Mouse (Mus musculus): ENCODE results near the gene Arhgef33. TPM values are rescaled to one million over a fixed set of nuclear protein-coding genes. Genes with fewer than 3 reads are reported as not detected.
A peak's percentile ranks its signal among the peaks of the same experiment; 100 is the strongest.
"Not testable (repeated sequence)": the region's sequence is repeated elsewhere in the genome, so short reads cannot be mapped to it uniquely, and the experiment has no call there.

Gene Arhgef33
- polyA plus RNA-seq, 1 experiment from 2014 or later, result 1.1 TPM

DNA sequence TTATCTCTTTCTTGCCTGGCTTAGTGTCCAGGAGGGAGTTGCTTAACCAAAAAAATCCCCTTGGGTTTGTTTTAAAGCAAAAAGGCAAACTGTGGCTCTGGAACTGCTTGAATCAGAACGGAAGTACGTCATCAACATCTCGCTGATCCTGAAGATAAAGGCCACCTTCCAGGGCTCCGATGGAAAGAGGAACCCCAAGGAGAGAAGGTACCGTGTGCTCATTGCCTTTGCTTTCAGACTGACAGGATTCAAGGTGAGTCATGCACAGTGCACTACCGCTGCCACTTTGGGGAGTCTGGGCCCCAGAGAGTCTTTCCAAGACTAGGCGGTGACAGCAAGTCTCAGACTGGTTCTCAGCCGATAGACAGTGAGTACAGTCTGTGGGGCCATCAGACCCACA, 53.0 kb downstream of the Arhgef33 start:
- no peak for ATAC-seq (replicated peaks)

DNA sequence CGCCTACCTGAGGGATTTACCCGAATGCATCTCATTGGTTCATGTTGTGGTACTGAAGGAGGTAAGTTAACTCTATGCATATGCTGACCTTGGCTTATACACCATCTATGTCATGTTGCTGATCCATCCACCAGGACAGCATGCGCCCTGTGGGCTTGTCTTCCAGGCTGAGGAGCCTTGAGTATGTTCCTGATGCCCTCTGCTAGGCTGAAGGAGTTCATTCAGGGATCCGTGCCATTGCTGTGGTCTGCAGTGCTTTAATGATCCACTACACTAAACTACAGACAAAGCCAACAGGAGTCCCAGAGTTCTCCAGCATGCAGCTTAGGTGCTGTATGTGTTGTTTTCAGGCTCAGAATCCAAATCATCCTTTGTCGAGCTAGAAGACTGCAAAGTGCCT, 60.1 kb downstream of the Arhgef33 start:
- ATAC-seq (replicated peaks), result no peak
- H3K4me1 ChIP-seq, result no peaks in the 10 kb centered on the region
- H3K27ac ChIP-seq (replicated peaks), result no peak overlapping the region
- H3K9ac ChIP-seq (replicated peaks), result no peak overlapping the region
- H3K27me3 ChIP-seq, result no peaks in the 10 kb centered on the region
- H3K9me3 ChIP-seq, result no peaks in the 10 kb centered on the region
- no peak overlapping the region for H3K4me3 ChIP-seq
- no peaks in the 10 kb centered on the region for H3K36me3 ChIP-seq
- WGBS, result 94% methylated on average over 5 of the region's 5 CpGs
- H3K4me2 ChIP-seq (replicated peaks), result no peak overlapping the region

More for the DNA sequence above, 53.0 kb downstream of the Arhgef33 start:
- Histone ChIP-seq H3K4me1 (no peaks in the 10 kb centered on the region), H3K9me3 (no peaks in the 10 kb centered on the region), H3K4me2 (replicated peaks) (no peak overlapping the region), H3K27ac (replicated peaks) (no peak overlapping the region), H3K4me3 (no peak overlapping the region), H3K9ac (replicated peaks) (no peak overlapping the region), H3K27me3 (no peaks in the 10 kb centered on the region), H3K36me3 (no peaks in the 10 kb centered on the region)
- WGBS, result 93% methylated on average over 8 of the region's 8 CpGs

DNA sequence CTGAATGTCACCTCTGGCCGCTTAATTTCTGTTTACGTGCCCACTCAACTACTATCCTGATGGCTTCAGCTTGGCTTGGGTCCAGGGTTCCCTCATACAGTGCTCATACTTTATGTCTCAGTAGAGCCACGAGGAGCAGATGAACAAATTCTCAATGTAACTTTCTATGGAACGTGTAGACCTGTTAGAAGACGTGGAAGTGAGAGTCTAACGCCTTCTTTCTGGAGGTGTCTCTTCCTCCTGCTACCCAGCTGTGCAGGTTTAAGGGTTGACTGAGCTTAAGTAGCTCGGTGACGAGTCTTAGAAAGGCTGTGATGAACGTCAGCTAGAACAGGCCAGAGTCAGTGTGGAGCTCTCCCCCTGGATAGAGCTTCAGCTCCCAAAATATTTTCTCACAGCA, 61.4 kb downstream of the Arhgef33 start:
- 80% methylated on average over 9 of the region's 9 CpGs for WGBS
- Histone ChIP-seq H3K4me2 (replicated peaks) (no peak overlapping the region), H3K9me3 (no peaks in the 10 kb centered on the region), H3K36me3 (no peaks in the 10 kb centered on the region), H3K9ac (replicated peaks) (no peak overlapping the region), H3K27ac (replicated peaks) (no peak overlapping the region), H3K4me1 (peaks cover 6% of the 10 kb centered on the region), H3K4me3 (no peak overlapping the region), H3K27me3 (no peaks in the 10 kb centered on the region)
- no peak for ATAC-seq (replicated peaks)

DNA sequence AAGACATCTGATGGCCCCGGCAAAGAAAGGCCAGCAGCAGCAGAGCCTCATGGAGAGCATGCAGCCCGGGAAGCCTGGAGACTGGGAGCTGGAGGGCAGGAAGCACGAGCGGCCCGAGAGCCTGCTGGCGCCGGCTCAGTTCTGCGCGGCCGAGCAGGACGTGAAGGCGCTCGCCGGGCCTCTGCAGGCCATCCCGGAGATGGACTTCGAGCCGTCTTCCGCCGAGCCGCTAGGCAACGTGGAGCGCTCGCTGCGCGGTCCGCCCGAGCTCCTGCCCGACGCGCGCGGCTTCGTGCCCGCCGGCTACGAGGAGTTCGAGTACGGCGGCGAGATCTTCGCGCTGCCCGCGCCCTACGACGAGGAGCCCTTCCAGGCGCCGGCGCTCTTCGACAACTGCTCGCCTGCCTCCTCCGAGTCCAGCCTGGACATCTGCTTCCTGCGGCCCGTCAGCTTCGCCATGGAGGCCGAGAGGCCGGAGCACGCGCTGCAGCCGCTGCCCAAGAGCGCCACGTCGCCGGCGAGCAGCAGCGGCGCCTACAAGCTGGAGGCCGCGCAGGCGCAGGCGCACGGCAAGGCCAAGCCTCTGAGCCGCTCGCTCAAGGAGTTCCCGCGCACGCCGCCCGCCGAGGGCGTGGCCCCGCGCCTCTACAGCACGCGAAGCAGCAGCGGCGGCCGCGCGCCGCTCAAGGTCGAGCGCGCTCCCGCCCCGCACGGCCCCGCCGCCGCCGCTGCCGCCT, 66.0 kb downstream of the Arhgef33 start, which contains the start of gene Gm10190:
Gm10190 (minus strand) TSS at position 553 of the 737 bp plus-strand sequence.
- peak; percentile 99 for ATAC-seq (replicated peaks)
- WGBS, result 4% methylated on average over 102 of the region's 102 CpGs
- peak within 1 kb of the TSS; percentile 86 for H3K4me2 ChIP-seq (replicated peaks)
- H3K4me3 ChIP-seq, result peak within 1 kb of the TSS; percentile 53
- no peaks in the 10 kb centered on the region for H3K27me3 ChIP-seq
- peaks cover 10% of the 10 kb centered on the region for H3K4me1 ChIP-seq
- H3K9ac ChIP-seq (replicated peaks), result peak within 1 kb of the TSS; percentile 77
- no peaks in the 10 kb centered on the region for H3K36me3 ChIP-seq
- peak within 1 kb of the TSS; percentile 82 for H3K27ac ChIP-seq (replicated peaks)
- no peaks in the 10 kb centered on the region for H3K9me3 ChIP-seq

DNA sequence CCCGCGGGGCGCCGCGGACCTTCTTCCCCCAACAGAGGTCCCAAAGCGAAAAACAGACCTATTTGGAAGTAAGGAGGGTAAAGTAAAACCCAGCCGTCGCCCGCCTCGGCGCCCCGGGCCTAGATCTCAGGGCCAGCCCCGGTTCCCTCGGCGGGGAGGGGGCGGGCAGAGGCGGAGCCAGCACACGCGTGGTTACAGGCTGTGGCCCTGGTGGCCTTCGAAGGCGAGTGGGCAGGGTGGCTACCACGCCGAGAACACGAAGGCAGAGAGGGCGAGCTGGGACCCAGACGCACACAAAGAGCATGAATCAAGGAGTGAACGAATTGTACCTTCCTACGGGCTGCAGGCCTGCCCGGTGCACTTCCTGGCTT, 66.5 kb downstream of the Arhgef33 start:
- 19% methylated on average over 29 of the region's 29 CpGs for WGBS

DNA sequence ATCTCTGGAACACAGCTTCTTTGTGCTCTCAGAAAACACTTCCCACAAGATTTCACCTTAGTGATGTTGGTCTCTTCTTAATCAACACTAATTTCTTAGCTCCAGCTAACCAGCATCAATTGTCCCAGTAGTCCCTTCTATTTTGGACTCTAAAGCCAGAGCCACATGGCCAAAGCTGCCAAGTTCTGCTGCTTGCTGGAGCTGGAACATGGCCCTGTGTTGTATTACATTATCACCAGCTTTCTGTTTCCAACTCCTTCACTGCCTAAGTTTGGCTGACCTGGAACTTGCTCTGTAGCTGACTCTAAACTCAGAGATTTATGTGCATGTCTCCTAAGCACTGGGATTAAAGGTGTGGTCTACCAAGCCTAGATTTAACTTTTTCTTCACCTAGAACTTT, 71.2 kb downstream of the Arhgef33 start:
- not testable (repeated sequence) for H3K27ac ChIP-seq (replicated peaks); H3K9me3 ChIP-seq; H3K4me2 ChIP-seq (replicated peaks); H3K36me3 ChIP-seq; ATAC-seq (replicated peaks); H3K4me1 ChIP-seq; H3K27me3 ChIP-seq; H3K9ac ChIP-seq (replicated peaks); H3K4me3 ChIP-seq

More for the DNA sequence above, 66.5 kb downstream of the Arhgef33 start:
- Histone ChIP-seq H3K4me2 (replicated peaks) (peak overlapping the region; percentile 86), H3K9ac (replicated peaks) (peak overlapping the region; percentile 77), H3K9me3 (no peaks in the 10 kb centered on the region), H3K4me3 (peak overlapping the region; percentile 53), H3K27me3 (no peaks in the 10 kb centered on the region), H3K27ac (replicated peaks) (peak overlapping the region; percentile 82), H3K36me3 (no peaks in the 10 kb centered on the region), H3K4me1 (peaks cover 10% of the 10 kb centered on the region)
- ATAC-seq (replicated peaks), result peak; percentile 85

DNA sequence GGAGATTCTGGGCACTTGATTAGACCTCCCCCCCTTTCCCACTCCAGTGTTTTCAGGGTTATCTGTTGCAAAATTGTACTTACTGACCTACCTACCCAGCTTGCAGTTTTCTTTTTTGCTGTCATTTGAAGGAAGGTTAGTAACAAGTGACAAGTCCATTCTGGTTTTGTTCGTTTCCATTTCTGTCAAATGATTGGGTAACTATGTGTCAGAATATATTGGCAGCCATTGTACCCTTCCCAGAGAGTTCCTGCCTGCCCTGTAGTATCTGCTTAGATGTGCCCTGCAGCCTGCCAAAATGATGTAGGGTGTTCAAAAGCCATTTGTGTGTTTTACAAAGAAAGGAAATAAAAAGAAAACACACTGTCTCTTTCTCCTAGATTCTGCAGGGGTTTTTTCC, 78.5 kb downstream of the Arhgef33 start:
- 65% methylated on average over 1 of the region's 1 CpGs for WGBS
- no peak overlapping the region for H3K9ac ChIP-seq (replicated peaks)
- ATAC-seq (replicated peaks), result no peak

DNA sequence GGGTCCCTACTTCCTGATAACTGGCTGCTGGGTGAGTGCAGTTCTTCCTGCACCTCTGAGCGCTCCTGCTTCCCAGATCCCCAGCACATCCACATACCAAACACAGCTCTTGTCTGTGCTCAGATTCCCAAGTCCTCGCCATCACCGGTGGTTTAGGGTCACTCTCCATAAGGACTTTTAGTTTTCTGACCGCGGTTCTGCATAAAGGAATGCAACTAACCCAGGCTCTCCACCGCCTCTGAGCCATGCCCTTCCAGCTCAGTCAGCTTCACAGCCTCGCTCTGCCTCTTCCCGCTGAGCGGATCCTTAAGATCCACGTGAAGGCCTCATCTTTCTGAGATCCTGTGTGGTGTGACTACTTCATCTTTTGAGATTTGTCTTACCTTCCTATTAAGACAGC, 82.8 kb downstream of the Arhgef33 start:
- ATAC-seq (replicated peaks), result no peak
- Histone ChIP-seq H3K4me1 (no peaks in the 10 kb centered on the region), H3K36me3 (no peaks in the 10 kb centered on the region), H3K27ac (replicated peaks) (no peak overlapping the region), H3K9me3 (no peaks in the 10 kb centered on the region), H3K4me2 (replicated peaks) (no peak overlapping the region), H3K27me3 (no peaks in the 10 kb centered on the region), H3K4me3 (no peak overlapping the region), H3K9ac (replicated peaks) (no peak overlapping the region)
- WGBS, result 74% methylated on average over 10 of the region's 10 CpGs

More for the DNA sequence above, 78.5 kb downstream of the Arhgef33 start:
- H3K27me3 ChIP-seq, result no peaks in the 10 kb centered on the region
- no peaks in the 10 kb centered on the region for H3K36me3 ChIP-seq
- H3K9me3 ChIP-seq, result no peaks in the 10 kb centered on the region
- H3K27ac ChIP-seq (replicated peaks), result no peak overlapping the region
- H3K4me1 ChIP-seq, result no peaks in the 10 kb centered on the region
- H3K4me2 ChIP-seq (replicated peaks), result no peak overlapping the region
- H3K4me3 ChIP-seq, result no peak overlapping the region

DNA sequence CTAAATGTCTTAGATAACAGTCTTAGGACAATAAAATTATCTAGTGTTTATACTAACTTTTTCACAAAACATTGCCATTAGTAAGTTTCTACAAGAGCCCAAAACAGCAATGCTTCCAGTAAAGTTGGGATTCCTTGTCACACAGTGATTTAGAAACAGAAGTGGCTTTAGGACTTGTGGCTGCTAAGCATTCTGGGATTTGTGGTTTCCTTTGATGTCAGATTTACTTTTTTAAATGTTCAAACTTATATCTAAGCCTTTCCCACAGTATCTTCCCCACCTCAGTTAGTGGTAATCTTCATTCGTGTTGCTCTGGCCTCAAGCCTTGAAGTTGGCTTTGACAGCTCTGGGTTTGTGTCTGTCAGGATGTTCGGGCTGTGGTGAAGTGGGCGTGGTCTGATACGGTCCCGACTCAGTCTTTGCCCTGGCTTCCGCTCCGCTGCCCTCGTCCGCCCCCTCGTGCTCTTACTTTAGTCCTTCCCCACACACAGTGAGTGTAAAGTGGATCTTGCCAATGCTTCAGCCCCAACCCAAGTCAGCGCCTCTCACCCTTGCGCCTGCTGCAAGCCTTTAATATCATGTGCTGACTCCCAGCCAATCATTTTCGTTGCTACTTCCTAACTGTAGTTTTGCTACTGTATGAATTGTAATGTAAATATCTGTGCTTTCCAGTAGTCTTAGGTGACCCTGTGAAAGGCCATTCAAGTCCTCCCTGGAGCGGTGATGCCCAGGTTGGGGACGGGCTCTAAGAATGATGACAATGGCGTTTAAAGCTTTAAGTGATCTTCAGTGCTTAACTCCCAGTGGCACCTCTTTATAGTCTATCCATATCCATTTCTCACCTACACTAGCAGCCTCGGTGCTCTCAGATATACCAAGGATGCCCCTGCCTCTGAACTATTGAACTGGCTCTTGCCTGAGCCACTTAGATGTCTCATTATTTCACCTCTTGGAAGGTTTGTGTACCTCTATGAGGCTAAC, 84.5 kb downstream of the Arhgef33 start:
- peak; percentile 90 for ATAC-seq (replicated peaks)
- no peaks in the 10 kb centered on the region for H3K4me1 ChIP-seq
- H3K27ac ChIP-seq (replicated peaks), result no peak overlapping the region
- H3K27me3 ChIP-seq, result no peaks in the 10 kb centered on the region
- peak overlapping the region; percentile 56 for H3K4me2 ChIP-seq (replicated peaks)
- 0 out of 2 replicates have a peak, but pooled peaks cover 2% of the 10 kb centered on the region for H3K36me3 ChIP-seq
- 12% methylated on average over 17 of the region's 17 CpGs for WGBS
- no peaks in the 10 kb centered on the region for H3K9me3 ChIP-seq
- peak overlapping the region; percentile 51 for H3K4me3 ChIP-seq
- peak overlapping the region; percentile 53 for H3K9ac ChIP-seq (replicated peaks)

DNA sequence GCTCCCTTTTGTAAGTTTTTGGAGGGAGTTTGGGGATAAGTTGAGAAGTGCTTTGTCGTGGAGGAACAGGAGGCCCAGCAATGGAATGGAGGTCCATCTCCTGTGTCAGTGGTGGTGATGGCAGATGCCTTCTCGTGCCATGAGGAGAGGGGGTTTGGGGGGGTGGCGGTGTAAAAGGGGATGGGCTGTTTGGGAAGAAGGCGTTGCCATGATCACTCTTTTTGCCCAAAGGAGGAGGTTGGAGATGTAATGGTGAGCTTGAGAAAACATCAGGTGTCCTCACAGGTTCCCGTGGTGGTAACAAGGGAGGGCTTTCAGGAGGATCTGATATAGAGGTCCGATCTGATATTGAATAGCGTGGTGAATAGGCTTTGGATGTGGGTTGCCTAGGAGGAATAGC, 91.0 kb downstream of the Arhgef33 start:
- Histone ChIP-seq H3K9me3 (no peaks in the 10 kb centered on the region), H3K27me3 (no peaks in the 10 kb centered on the region), H3K9ac (replicated peaks) (no peak overlapping the region), H3K4me3 (no peak overlapping the region), H3K4me2 (replicated peaks) (no peak overlapping the region), H3K36me3 (peaks cover 32% of the 10 kb centered on the region), H3K27ac (replicated peaks) (no peak overlapping the region), H3K4me1 (no peaks in the 10 kb centered on the region)
- 88% methylated on average over 7 of the region's 7 CpGs for WGBS
- no peak for ATAC-seq (replicated peaks)

DNA sequence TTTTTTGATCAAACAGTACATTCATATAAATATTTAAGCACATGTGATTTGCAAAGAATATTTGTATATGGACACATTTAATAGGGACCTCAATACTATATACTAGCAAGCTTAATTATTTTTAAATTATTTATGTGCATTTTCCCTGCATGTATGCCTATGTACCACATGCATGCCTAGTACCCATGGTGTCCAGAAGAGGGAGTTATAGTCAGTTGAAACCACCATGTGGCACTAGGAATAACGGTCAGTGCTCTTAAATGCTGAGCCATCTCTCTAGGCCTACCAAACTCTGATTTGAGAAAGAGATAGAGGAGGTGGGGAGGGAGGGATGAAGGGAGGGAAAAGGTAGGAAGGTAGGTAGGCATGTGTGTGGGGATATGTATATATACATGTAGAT, 104.0 kb downstream of the Arhgef33 start:
- no peaks in the 10 kb centered on the region for H3K9me3 ChIP-seq
- no peaks in the 10 kb centered on the region for H3K4me1 ChIP-seq
- no peaks in the 10 kb centered on the region for H3K27me3 ChIP-seq
- H3K4me2 ChIP-seq (replicated peaks), result no peak overlapping the region
- no peak for ATAC-seq (replicated peaks)
- no peak overlapping the region for H3K27ac ChIP-seq (replicated peaks)
- peaks cover 76% of the 10 kb centered on the region for H3K36me3 ChIP-seq
- H3K9ac ChIP-seq (replicated peaks), result no peak overlapping the region
- WGBS, result 52% methylated on average over 1 of the region's 1 CpGs
- no peak overlapping the region for H3K4me3 ChIP-seq

DNA sequence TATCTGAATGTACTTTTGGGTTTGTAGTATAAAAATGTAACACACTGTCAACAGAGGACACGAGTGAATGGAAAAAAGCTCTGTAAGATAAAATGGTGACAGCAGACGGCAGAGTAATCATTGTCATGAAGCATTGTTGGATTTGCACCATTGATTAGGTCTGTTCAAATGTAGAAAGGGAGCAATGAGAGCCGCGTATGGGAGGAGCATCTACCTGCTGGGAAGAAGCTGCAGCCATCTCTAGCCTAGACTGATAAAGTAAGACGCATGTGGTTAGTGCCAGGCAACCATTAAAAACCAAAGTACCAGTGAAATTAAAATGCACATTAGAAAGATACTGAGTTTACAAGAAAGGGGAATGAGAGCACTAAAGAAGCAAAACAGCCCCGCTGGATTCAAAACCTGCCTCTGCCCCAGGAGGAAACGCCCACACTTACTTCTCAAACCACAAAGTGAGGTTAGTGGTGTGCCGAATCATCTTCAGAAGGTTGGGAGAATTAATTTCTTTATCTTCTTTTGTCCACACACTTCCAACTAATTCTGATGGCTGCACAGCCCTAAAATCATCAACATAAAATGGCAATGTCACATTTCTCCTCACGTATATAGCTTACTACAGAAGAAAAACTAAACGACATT, 111.5 kb downstream of the Arhgef33 start:
- Histone ChIP-seq H3K27ac (replicated peaks) (no peak overlapping the region), H3K36me3 (peaks cover 66% of the 10 kb centered on the region), H3K4me3 (no peak overlapping the region), H3K4me1 (no peaks in the 10 kb centered on the region), H3K9ac (replicated peaks) (no peak overlapping the region), H3K27me3 (no peaks in the 10 kb centered on the region), H3K4me2 (replicated peaks) (no peak overlapping the region), H3K9me3 (no peaks in the 10 kb centered on the region)
- no peak for ATAC-seq (replicated peaks)
- WGBS, result 88% methylated on average over 10 of the region's 10 CpGs

All from forebrain, embryonic 15.5 days (tissue).